Mouse (Mus musculus) neural tube, embryonic 11.5 days (tissue): ENCODE data around the gene Fndc9. TPM values are rescaled to one million over a fixed set of nuclear protein-coding genes. Genes with fewer than 3 reads are reported as not detected.

Source experiments
- ATAC-seq: fragments of 200-750 bp; cut with Nextera tagmentation; 2 replicates; pipeline ENCODE4 v1.8.0; 2017; ENCODE audit warnings: moderate number of reproducible peaks, mild to moderate bottlenecking, moderate TSS enrichment, moderate library complexity; ENCODE audit not compliant: insufficient read depth, low FRiP score, low TSS enrichment
- DNase-seq: peaks from one replicate; pipeline ENCODE4 v3.0.0-alpha.2; 2015; ENCODE audit warnings: low spot score
- H3K27ac ChIP-seq: fragments of 300-500 bp; sonication (generic); 2 replicates; pipeline ENCODE4 v1.5.1; 2014; ENCODE audit warnings: low read depth, mild to moderate bottlenecking, low read length
- H3K27me3 ChIP-seq: fragments of 300-500 bp; sonication (generic); 2 replicates; pipeline ENCODE4 v1.6.1; 2014; ENCODE audit warnings: mild to moderate bottlenecking, low read length, mixed read lengths; ENCODE audit not compliant: control insufficient read depth, insufficient read depth
- H3K36me3 ChIP-seq: fragments of 300-500 bp; sonication (generic); 2 replicates; pipeline ENCODE4 v1.6.1; 2014; ENCODE audit warnings: mild to moderate bottlenecking, low read length, moderate library complexity, mixed read lengths; ENCODE audit not compliant: control insufficient read depth, insufficient read depth
- H3K4me1 ChIP-seq: fragments of 300-500 bp; sonication (generic); 2 replicates; pipeline ENCODE4 v1.6.1; 2014; ENCODE audit warnings: low read length, mixed read lengths; ENCODE audit not compliant: control insufficient read depth, insufficient read depth
- H3K4me2 ChIP-seq: fragments of 300-500 bp; sonication (generic); 2 replicates; pipeline ENCODE4 v1.6.1; 2014; ENCODE audit warnings: low read depth, mild to moderate bottlenecking, moderate library complexity
- H3K4me3 ChIP-seq: fragments of 300-500 bp; sonication (generic); 2 replicates; pipeline ENCODE4 v1.5.1; 2014; ENCODE audit warnings: low read depth, low read length
- H3K9ac ChIP-seq: fragments of 300-500 bp; sonication (generic); 2 replicates; pipeline ENCODE4 v1.6.1; 2014; ENCODE audit warnings: mild to moderate bottlenecking, low read length
- H3K9me3 ChIP-seq: fragments of 300-500 bp; sonication (generic); 2 replicates; pipeline ENCODE4 v1.6.1; 2016; ENCODE audit warnings: low read length; ENCODE audit not compliant: control insufficient read depth
- WGBS: fragments of 180-500 bp; shearing (Covaris S2); extraction: QIAGEN DNeasy Blood & Tissue Kit; methylation state at CpG from one replicate; pipeline ENCODE4 v1.1.7; 2014; 5-methylcytosine and 5-hydroxymethylcytosine counted together
- polyA plus RNA-seq: library from polyadenylated mRNA; unstranded; fragments of >200 nt; fragmentation: Nextera tagmentation; extraction: Ambion mirVana; gene quantifications from 2 replicates; pipeline ENCODE4 v1.2.1, GENCODE M21; 2014

Fndc9 gene
- polyA plus RNA-seq, 1 experiment from 2014 or later = 0.54 TPM

DNA sequence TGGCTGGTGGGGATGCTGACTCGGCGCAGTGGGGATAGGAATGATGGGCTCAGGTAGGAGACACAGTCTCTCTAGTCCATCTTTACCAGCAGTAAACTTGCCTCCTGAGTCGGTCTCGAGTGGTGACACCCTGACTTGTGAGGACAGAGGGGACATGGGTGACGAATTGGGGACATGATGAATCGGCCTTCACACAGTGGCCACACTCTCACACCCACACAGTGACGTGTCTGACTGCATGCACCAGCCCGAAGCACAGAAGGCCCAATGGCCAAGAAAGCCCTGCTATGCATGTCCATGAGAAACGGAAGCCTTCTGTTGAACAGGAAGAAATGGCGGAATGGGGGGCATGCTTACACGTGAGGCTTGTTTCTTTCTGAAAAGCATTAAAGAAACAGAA is 28.0 kb downstream of the Fndc9 start:
- Histone ChIP-seq H3K9ac (no peak overlapping the region), H3K27ac (no peak overlapping the region), H3K4me2 (no peak overlapping the region), H3K27me3 (no peaks in the 10 kb centered on the region), H3K4me3 (no peak overlapping the region), H3K36me3 (peaks cover 8% of the 10 kb centered on the region), H3K9me3 (no peaks in the 10 kb centered on the region), H3K4me1 (no peaks in the 10 kb centered on the region)
- ATAC-seq (no peak), DNase-seq (no peak)
- 88% methylated on average over 11 of the region's 11 CpGs for WGBS

GRCm38 (mm10) chr11:46264584-46264983 is 29.3 kb downstream of the Fndc9 start:
- H3K27me3 ChIP-seq = no peaks in the 10 kb centered on the region
- no peak overlapping the region for H3K9ac ChIP-seq
- peaks cover 8% of the 10 kb centered on the region for H3K36me3 ChIP-seq
- no peaks in the 10 kb centered on the region for H3K4me1 ChIP-seq
- ATAC-seq (no peak), DNase-seq (no peak)
- H3K27ac ChIP-seq = no peak overlapping the region
- no peaks in the 10 kb centered on the region for H3K9me3 ChIP-seq
- no peak overlapping the region for H3K4me3 ChIP-seq
- WGBS = 78% methylated on average over 3 of the region's 3 CpGs
- H3K4me2 ChIP-seq = no peak overlapping the region

- Histone ChIP-seq H3K36me3 (peaks cover 8% of the 10 kb centered on the region), H3K4me1 (no peaks in the 10 kb centered on the region), H3K9me3 (no peaks in the 10 kb centered on the region), H3K27me3 (no peaks in the 10 kb centered on the region), H3K27ac (no peak overlapping the region), H3K4me3 (no peak overlapping the region), H3K4me2 (no peak overlapping the region), H3K9ac (no peak overlapping the region)
- ATAC-seq (no peak), DNase-seq (no peak)
- 90% methylated on average over 11 of the region's 11 CpGs for WGBS
Observed at GRCm38 (mm10) chr11:46265031-46265786, 29.9 kb downstream of the Fndc9 start.

GRCm38 (mm10) chr11:46268991-46269390 is 33.7 kb downstream of the Fndc9 start:
- H3K4me3 ChIP-seq = no peak overlapping the region
- H3K27ac ChIP-seq = no peak overlapping the region
- WGBS = 37% methylated on average over 7 of the region's 7 CpGs
- H3K9me3 ChIP-seq = no peaks in the 10 kb centered on the region
- ATAC-seq (peak; percentile 69; the same call in 1 of the 2 replicates), DNase-seq (peak; percentile 72)
- no peaks in the 10 kb centered on the region for H3K27me3 ChIP-seq
- no peaks in the 10 kb centered on the region for H3K4me1 ChIP-seq
- H3K9ac ChIP-seq = no peak overlapping the region
- no peak overlapping the region for H3K4me2 ChIP-seq
- peaks cover 10% of the 10 kb centered on the region for H3K36me3 ChIP-seq

- no peak for DNase-seq
- no peak for ATAC-seq
- H3K36me3 ChIP-seq = peaks cover 10% of the 10 kb centered on the region
Observed at GRCm38 (mm10) chr11:46269391-46269790, 34.1 kb downstream of the Fndc9 start.

GRCm38 (mm10) chr11:46269893-46270292 is 34.6 kb downstream of the Fndc9 start:
- no peaks in the 10 kb centered on the region for H3K9me3 ChIP-seq
- H3K27me3 ChIP-seq = no peaks in the 10 kb centered on the region
- ATAC-seq = no peak
- no peak overlapping the region for H3K4me2 ChIP-seq
- H3K4me1 ChIP-seq = no peaks in the 10 kb centered on the region
- WGBS = 76% methylated on average over 3 of the region's 3 CpGs
- DNase-seq = no peak
- H3K9ac ChIP-seq = no peak overlapping the region
- H3K4me3 ChIP-seq = no peak overlapping the region
- no peak overlapping the region for H3K27ac ChIP-seq
- peaks cover 10% of the 10 kb centered on the region for H3K36me3 ChIP-seq

More at GRCm38 (mm10) chr11:46269391-46269790, 34.1 kb downstream of the Fndc9 start:
- Histone ChIP-seq H3K4me3 (no peak overlapping the region), H3K9ac (no peak overlapping the region), H3K27ac (no peak overlapping the region), H3K27me3 (no peaks in the 10 kb centered on the region), H3K9me3 (no peaks in the 10 kb centered on the region), H3K4me1 (no peaks in the 10 kb centered on the region), H3K4me2 (no peak overlapping the region)
- 79% methylated on average over 9 of the region's 9 CpGs for WGBS

DNA sequence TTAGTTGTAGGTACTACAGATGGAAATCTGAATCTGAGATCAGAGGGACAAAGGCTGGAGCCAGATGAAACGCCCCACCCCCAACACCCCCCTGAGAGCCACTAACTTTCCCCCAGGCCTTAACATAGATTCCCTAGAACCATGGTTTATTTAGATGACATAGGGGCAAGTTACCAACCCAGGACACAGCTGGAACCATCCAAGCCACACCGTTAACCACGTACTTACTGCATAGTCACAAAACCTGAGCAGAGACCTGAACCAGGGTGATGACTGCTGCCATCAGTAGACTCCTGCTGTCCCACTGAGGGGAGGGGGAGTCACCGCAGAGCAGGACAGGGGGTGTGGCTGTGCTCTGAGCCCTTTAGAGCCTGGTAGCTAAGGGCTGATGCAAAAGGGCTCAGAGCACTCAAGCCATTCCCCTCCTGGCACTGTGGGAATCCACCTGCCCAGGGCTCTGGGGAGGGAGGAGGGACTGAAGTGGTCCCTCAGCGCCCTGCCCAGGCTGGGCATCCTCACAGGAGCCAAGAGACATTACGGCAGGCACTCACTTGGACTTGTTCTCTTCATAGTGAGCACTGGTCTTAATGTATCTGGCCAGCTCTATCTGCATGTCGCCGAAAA is 36.8 kb downstream of the Fndc9 start:
- H3K9ac ChIP-seq = no peak overlapping the region
- no peak for ATAC-seq
- WGBS = 72% methylated on average over 8 of the region's 8 CpGs
- no peak overlapping the region for H3K27ac ChIP-seq
- H3K4me2 ChIP-seq = no peak overlapping the region
- H3K4me1 ChIP-seq = no peaks in the 10 kb centered on the region
- no peaks in the 10 kb centered on the region for H3K27me3 ChIP-seq
- DNase-seq = peak; percentile 6
- H3K4me3 ChIP-seq = no peak overlapping the region
- H3K9me3 ChIP-seq = no peaks in the 10 kb centered on the region
- peaks cover 4% of the 10 kb centered on the region for H3K36me3 ChIP-seq

- Histone ChIP-seq H3K27ac (no peak overlapping the region), H3K9me3 (no peaks in the 10 kb centered on the region), H3K4me3 (no peak overlapping the region), H3K9ac (no peak overlapping the region), H3K36me3 (peaks cover 2% of the 10 kb centered on the region), H3K4me2 (no peak overlapping the region), H3K4me1 (no peaks in the 10 kb centered on the region), H3K27me3 (no peaks in the 10 kb centered on the region)
- WGBS = 90% methylated on average over 3 of the region's 3 CpGs
- no peak for ATAC-seq
- DNase-seq = no peak
Observed at GRCm38 (mm10) chr11:46273969-46274368, 38.6 kb downstream of the Fndc9 start.

- Histone ChIP-seq H3K9ac (no peak overlapping the region), H3K4me2 (no peak overlapping the region), H3K9me3 (no peaks in the 10 kb centered on the region), H3K27ac (no peak overlapping the region), H3K36me3 (peaks cover 2% of the 10 kb centered on the region), H3K4me3 (no peak overlapping the region), H3K4me1 (no peaks in the 10 kb centered on the region), H3K27me3 (no peaks in the 10 kb centered on the region)
- peak; percentile 76 for DNase-seq
- 17% methylated on average over 5 of the region's 6 CpGs for WGBS
- ATAC-seq = peak; percentile 80
Observed at GRCm38 (mm10) chr11:46275302-46275701, 40.0 kb downstream of the Fndc9 start.
